Mouse (Mus musculus) layer of hippocampus, adult 18-20 months (tissue): ENCODE measurements around the gene Mxra8. TPM values are rescaled to one million over a fixed set of nuclear protein-coding genes. Genes with fewer than 3 reads are reported as not detected.

ENCODE experiments used
- DNase-seq, 2 experiments: peaks; one replicate each; pipeline ENCODE4 v3.0.0; 2022; ENCODE audit warnings: low spot score in 2 of 2
- long read RNA-seq: library from polyadenylated mRNA; stranded (forward); transcript quantifications from one replicate; pipeline ENCODE4 v2.0.0, GENCODE M21; 2021
- total RNA-seq, 2 experiments: library from RNA; stranded (reverse); gene quantifications; 2 replicates each; pipeline ENCODE4 v1.2.3; 2021

Gene Mxra8
- total RNA-seq = 1 to 10 TPM; 5.6 to 6.9 TPM
- long read RNA-seq, partial matches to known transcripts = 2 of 2 reads
- long read RNA-seq, other reads (novel, unspliced or antisense) = 0 of 2 reads

GRCm38 (mm10) chr4:155839483-155839910 is at the start of gene Mxra8:
Gene Mxra8, plus strand, starts transcription at chr4:155839680.
- no peak for DNase-seq

- DNase-seq = no peak
These were observed 49.4 kb upstream of the Mxra8 start, which contains the start of gene Ankrd65 for GRCm38 (mm10) chr4:155790021-155790489. Gene Ankrd65, plus strand, starts transcription at chr4:155790439.

- no peak for DNase-seq
These were observed 48.8 kb upstream of the Mxra8 start for GRCm38 (mm10) chr4:155790650-155791161.

- no peak for DNase-seq
These were observed 48.1 kb upstream of the Mxra8 start for GRCm38 (mm10) chr4:155791240-155791933.

- DNase-seq = no peak
These were observed 45.8 kb upstream of the Mxra8 start for GRCm38 (mm10) chr4:155793730-155794129.

- DNase-seq = no peak
These were observed 37.4 kb upstream of the Mxra8 start for GRCm38 (mm10) chr4:155802075-155802474.

- DNase-seq = no peak
These were observed 36.6 kb upstream of the Mxra8 start, which contains the start of gene Mrpl20 for GRCm38 (mm10) chr4:155802741-155803339. Gene Mrpl20, plus strand, starts transcription at chr4:155802878.

- peak; percentile 89 to 96 for DNase-seq
These were observed 36.0 kb upstream of the Mxra8 start for GRCm38 (mm10) chr4:155803340-155804041.

- DNase-seq = no peak
These were observed 31.6 kb upstream of the Mxra8 start for GRCm38 (mm10) chr4:155807841-155808240.

- peak; percentile 90 to 96 for DNase-seq
These were observed 27.4 kb upstream of the Mxra8 start, which contains the start of gene Ccnl2 for GRCm38 (mm10) chr4:155811929-155812664. Gene Ccnl2, plus strand, starts transcription at chr4:155812489.

GRCm38 (mm10) chr4:155812665-155813181 is 26.8 kb upstream of the Mxra8 start:
- no peak for DNase-seq

- DNase-seq = no peak
These were observed 21.9 kb upstream of the Mxra8 start for GRCm38 (mm10) chr4:155817533-155817932.

GRCm38 (mm10) chr4:155821025-155821424 is 18.5 kb upstream of the Mxra8 start:
- no peak for DNase-seq

GRCm38 (mm10) chr4:155823443-155823842 is 16.0 kb upstream of the Mxra8 start:
- DNase-seq = no peak

- DNase-seq = no peak
These were observed 9.6 kb upstream of the Mxra8 start for GRCm38 (mm10) chr4:155829866-155830265.

- no peak for DNase-seq
These were observed 8.9 kb upstream of the Mxra8 start for GRCm38 (mm10) chr4:155830596-155830995.

- DNase-seq = peak; percentile 93 to 96
These were observed 8.2 kb upstream of the Mxra8 start, which contains the start of gene Aurkaip1 for GRCm38 (mm10) chr4:155831205-155831766. Gene Aurkaip1, plus strand, starts transcription at chr4:155831272.

- DNase-seq = no peak
These were observed 7.6 kb upstream of the Mxra8 start for GRCm38 (mm10) chr4:155831831-155832230.

- DNase-seq = no peak
These were observed 7.2 kb upstream of the Mxra8 start for GRCm38 (mm10) chr4:155832321-155832720.

- DNase-seq = no peak
These were observed 6.2 kb upstream of the Mxra8 start for GRCm38 (mm10) chr4:155833234-155833633.
